Mouse (Mus musculus) layer of hippocampus, adult 2 months (tissue): ENCODE results near the gene Rpl10a. TPM values are rescaled to one million over a fixed set of nuclear protein-coding genes. Genes with fewer than 3 reads are reported as not detected.
"Not testable (repeated sequence)": the region's sequence is repeated elsewhere in the genome, so short reads cannot be mapped to it uniquely, and the experiment has no call there.

Experiments used
- DNase-seq, 2 experiments: peaks; one replicate each; pipeline ENCODE4 v3.0.0; 2022; ENCODE audit warnings: low spot score in 2 of 2
- H3K27ac ChIP-seq: fragments of 200-600 bp; 2 replicates; pipeline ENCODE4 v1.8.1; 2022
- H3K4me3 ChIP-seq: fragments of 200-600 bp; 2 replicates; pipeline ENCODE4 v1.8.1; 2022; ENCODE audit warnings: mild to moderate bottlenecking
- CTCF ChIP-seq: fragments of 200-600 bp; conservative IDR thresholded peaks from 2 replicates; pipeline ENCODE4 v1.8.1; 2022; ENCODE audit warnings: antibody characterized with exemption, mild to moderate bottlenecking, moderate library complexity
- total RNA-seq, 2 experiments: library from RNA; stranded (reverse); gene quantifications; 2 replicates each; pipeline ENCODE4 v1.2.3; 2021

Gene Rpl10a
- total RNA-seq, 2 experiments from 2014 or later, result 345 to 350 TPM

GRCm38 (mm10) chr17:28327673-28328325, 472 bp upstream of the Rpl10a start:
- H3K4me3 ChIP-seq, result peak overlapping the region; percentile 89
- no peak for TF ChIP-seq CTCF
- peak overlapping the region; percentile 96 for H3K27ac ChIP-seq
- peak; percentile 48 to 50 for DNase-seq

DNA sequence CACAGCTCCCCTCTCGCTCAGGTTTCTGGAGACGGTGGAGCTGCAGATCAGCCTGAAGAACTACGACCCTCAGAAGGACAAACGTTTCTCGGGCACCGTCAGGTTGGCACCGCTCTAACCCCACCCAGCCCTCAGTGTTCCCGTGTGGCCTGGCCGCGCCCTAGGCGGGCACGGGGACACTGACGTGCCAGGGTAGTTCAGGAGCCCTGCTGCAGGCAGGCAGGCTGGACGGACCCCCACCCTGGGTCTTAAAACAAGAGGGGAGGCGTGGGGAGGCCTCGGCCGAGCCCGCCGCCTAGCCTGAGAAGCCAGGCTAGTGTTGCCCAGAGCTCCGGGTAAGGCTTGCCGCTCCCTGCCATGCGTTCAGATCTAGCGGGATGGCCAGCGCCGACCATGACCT, 675 bp downstream of the Rpl10a start:
- no peak for DNase-seq
- Histone ChIP-seq H3K4me3 (peak overlapping the region; percentile 89), H3K27ac (peak overlapping the region; percentile 96)
- no peak for TF ChIP-seq CTCF

GRCm38 (mm10) chr17:28329503-28330231, 1.4 kb downstream of the Rpl10a start:
- TF ChIP-seq CTCF, result no peak
- Histone ChIP-seq H3K27ac (peak overlapping the region; percentile 96; the same call in 1 of the 2 replicates), H3K4me3 (peak overlapping the region; percentile 89)
- DNase-seq, result no peak

GRCm38 (mm10) chr17:28330232-28330546, 1.9 kb downstream of the Rpl10a start:
- TF ChIP-seq CTCF, result no peak
- H3K4me3 ChIP-seq, result no peak overlapping the region; the same call in 1 of the 2 replicates
- H3K27ac ChIP-seq, result no peak overlapping the region
- no peak for DNase-seq

DNA sequence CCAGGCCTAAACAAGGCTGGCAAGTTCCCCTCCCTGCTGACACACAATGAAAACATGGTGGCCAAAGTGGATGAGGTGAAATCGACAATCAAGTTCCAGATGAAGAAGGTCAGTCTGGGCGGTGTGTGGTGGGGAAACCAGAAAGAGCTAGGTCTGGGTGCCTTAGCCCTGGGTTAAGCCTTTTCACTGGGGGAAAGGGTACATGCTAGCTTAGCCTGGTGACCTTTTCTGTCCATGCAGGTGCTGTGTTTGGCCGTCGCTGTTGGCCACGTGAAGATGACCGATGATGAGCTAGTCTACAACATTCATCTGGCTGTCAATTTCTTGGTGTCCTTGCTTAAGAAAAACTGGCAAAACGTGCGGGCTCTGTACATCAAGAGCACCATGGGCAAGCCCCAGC, 2.3 kb downstream of the Rpl10a start:
- not testable (repeated sequence) for DNase-seq, H3K27ac ChIP-seq, H3K4me3 ChIP-seq

GRCm38 (mm10) chr17:28331241-28332112, 3.2 kb downstream of the Rpl10a start:
- no peak for TF ChIP-seq CTCF
- DNase-seq, result no peak
- H3K27ac ChIP-seq, result no peak overlapping the region
- H3K4me3 ChIP-seq, result no peak overlapping the region

GRCm38 (mm10) chr17:28332113-28332914, 4.0 kb downstream of the Rpl10a start:
- no peak for TF ChIP-seq CTCF
- Histone ChIP-seq H3K4me3 (no peak overlapping the region), H3K27ac (no peak overlapping the region)
- no peak for DNase-seq

DNA sequence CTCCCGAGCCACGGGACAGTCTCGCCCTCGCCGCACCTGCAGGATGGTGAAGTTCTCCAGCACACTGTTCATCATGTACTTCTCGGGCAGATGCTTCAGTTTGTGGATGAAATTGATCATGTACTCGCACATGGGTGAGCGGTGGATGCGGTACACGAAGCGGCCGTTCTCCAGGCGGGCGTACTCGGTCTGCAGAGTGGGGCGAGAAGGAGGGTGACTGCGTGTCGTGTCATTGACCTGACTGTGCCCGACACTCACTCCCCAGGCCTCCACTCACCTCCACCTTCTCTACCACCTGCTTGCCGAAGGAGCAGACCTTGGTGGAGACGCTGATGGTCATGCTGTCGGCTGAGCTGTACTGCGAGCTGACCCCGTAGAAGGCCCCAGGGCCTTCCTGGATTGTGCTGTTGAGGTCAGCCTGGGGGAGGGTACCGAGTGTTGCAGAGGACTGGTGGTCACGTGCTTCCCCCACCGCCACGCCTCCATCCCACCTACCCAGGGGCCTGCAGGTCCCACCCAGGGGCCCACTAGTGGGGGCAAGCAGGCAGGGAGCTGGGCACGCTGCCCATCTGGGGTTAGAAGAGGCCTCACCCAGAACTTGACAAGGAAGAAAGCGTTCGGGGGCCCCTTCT, 4.8 kb downstream of the Rpl10a start:
- TF ChIP-seq CTCF, result no peak
- H3K4me3 ChIP-seq, result no peak overlapping the region
- DNase-seq, result no peak
- H3K27ac ChIP-seq, result no peak overlapping the region

DNA sequence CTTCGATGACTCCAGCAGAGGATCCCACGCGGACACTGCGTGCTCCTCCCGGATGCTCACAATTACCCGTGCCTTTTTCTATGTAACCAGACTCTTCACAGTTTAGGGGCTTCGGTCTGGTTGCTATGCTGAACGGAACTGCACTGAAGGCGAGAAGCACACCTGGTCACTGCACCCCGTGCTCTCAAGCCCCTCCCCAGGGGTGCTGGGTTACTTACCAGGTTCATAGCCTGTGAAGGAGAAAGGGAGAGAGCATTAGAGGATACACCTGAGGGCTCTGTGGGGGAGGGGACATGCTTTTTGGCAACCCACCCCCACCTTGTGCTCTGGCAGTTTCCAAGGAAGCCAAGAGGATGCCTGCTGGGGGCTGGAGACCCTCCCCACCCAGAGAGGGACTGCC, 7.0 kb downstream of the Rpl10a start:
- H3K27ac ChIP-seq, result no peak overlapping the region
- no peak for DNase-seq
- H3K4me3 ChIP-seq, result no peak overlapping the region
- TF ChIP-seq CTCF, result no peak

DNA sequence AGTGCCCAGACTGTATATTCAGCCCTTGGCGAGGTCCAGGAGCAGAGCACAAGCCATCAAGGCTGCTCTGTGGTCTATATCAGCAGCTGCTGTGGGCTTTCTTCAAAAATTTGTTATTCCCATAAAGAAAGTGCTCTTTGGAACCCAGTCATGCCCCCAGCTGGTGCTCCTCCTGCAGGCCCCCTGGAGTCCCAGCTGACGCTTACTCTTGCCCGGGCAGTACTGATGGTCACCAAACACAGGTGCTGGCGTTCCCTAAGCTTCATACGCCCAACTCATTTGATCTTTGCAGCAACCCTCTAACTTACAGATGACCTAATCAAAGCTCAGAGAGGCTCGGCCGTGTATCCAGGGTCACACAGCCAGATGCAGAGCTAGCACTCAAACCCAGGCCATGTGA, 9.3 kb downstream of the Rpl10a start:
- Histone ChIP-seq H3K27ac (no peak overlapping the region), H3K4me3 (no peak overlapping the region)
- TF ChIP-seq CTCF, result no peak
- DNase-seq, result no peak

DNA sequence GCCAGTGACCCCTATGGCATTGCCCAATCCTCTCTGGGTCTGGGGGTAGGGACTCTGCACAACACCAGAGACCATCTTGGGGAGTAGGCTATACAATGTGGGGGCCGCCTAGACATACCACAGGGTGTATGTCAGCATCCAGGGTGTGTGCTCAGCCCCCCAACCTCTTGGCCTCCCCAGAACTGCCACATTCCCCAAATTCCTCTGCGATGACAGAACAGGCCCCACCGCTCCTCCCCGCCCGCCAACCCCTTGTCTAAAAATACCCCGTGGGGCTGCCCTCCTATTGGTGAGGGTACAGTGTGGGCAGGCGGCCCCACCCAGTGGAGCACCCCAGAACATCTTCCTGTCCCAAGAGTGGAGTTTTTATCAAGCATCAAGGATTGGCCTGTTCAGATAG, 12.3 kb downstream of the Rpl10a start:
- no peak for TF ChIP-seq CTCF
- Histone ChIP-seq H3K27ac (0 out of 2 replicates have a peak overlapping the region, but pooled peaks have one; percentile 36), H3K4me3 (peak overlapping the region; percentile 4; the same call in 1 of the 2 replicates)
- no peak for DNase-seq

- peak; percentile 65 to 67 for DNase-seq
- TF ChIP-seq CTCF, result no peak
- 0 out of 2 replicates have a peak overlapping the region, but pooled peaks have one; percentile 36 for H3K27ac ChIP-seq
- H3K4me3 ChIP-seq, result peak overlapping the region; percentile 4; the same call in 1 of the 2 replicates
These were observed 12.8 kb downstream of the Rpl10a start for GRCm38 (mm10) chr17:28341091-28341490.
